Mouse (Mus musculus) kidney, postnatal 36 days (tissue): Measurements from ENCODE around the gene Spem2.

ENCODE experiments used
- DNase-seq, 2 experiments: peaks; one replicate each; pipeline ENCODE4 v3.0.0; 2021 to 2022; ENCODE audit warnings: mixed read lengths in 2 of 2

The Spem2 gene

GRCm38 (mm10) chr11:69797924-69798323 lies 20.3 kb downstream of the Spem2 start:
- no peak for DNase-seq

- no peak for DNase-seq
Observed at GRCm38 (mm10) chr11:69795983-69796435, 22.3 kb downstream of the Spem2 start.

- DNase-seq = peak; percentile 98 to 99
Observed at GRCm38 (mm10) chr11:69795168-69795982, 22.9 kb downstream of the Spem2 start, which contains the start of gene Chrnb1. Gene Chrnb1 (minus strand): TSS chr11:69795943.

GRCm38 (mm10) chr11:69793429-69793828 lies 24.8 kb downstream of the Spem2 start:
- no peak for DNase-seq

GRCm38 (mm10) chr11:69791420-69791819 lies 26.8 kb downstream of the Spem2 start:
- DNase-seq = no peak

GRCm38 (mm10) chr11:69789431-69789830 lies 28.8 kb downstream of the Spem2 start:
- no peak for DNase-seq

GRCm38 (mm10) chr11:69787306-69787705 lies 31.0 kb downstream of the Spem2 start:
- no peak for DNase-seq

GRCm38 (mm10) chr11:69784793-69785272 lies 33.4 kb downstream of the Spem2 start:
- peak; percentile 55 to 63 for DNase-seq

GRCm38 (mm10) chr11:69781828-69782227 lies 36.4 kb downstream of the Spem2 start:
- no peak for DNase-seq

GRCm38 (mm10) chr11:69778985-69779384 lies 39.3 kb downstream of the Spem2 start:
- no peak for DNase-seq

GRCm38 (mm10) chr11:69778258-69778982 lies 39.8 kb downstream of the Spem2 start:
- DNase-seq = peak in 1 of 2 experiments; percentile 33

GRCm38 (mm10) chr11:69777504-69778257 lies 40.6 kb downstream of the Spem2 start:
- no peak for DNase-seq

- DNase-seq = no peak
Observed at GRCm38 (mm10) chr11:69776488-69776887, 41.8 kb downstream of the Spem2 start.

GRCm38 (mm10) chr11:69775716-69776115 lies 42.5 kb downstream of the Spem2 start:
- DNase-seq = no peak

GRCm38 (mm10) chr11:69774961-69775360 lies 43.3 kb downstream of the Spem2 start:
- no peak for DNase-seq

GRCm38 (mm10) chr11:69767625-69767909 lies 50.7 kb downstream of the Spem2 start:
- peak; percentile 21 to 32 for DNase-seq

GRCm38 (mm10) chr11:69766872-69767624 lies 51.2 kb downstream of the Spem2 start:
- no peak for DNase-seq
